Mouse (Mus musculus) midbrain, embryonic 11.5 days (tissue): ENCODE data around the gene Hspd1. TPM values are rescaled to one million over a fixed set of nuclear protein-coding genes. Genes with fewer than 3 reads are reported as not detected.
"Not testable (repeated sequence)": the region's sequence is repeated elsewhere in the genome, so short reads cannot be mapped to it uniquely, and the experiment has no call there.

Experiments used
- ATAC-seq: fragments of 200-750 bp; cut with Nextera tagmentation; 2 replicates; pipeline ENCODE4 v1.8.0; 2017; ENCODE audit warnings: moderate TSS enrichment, moderate library complexity; ENCODE audit not compliant: low FRiP score
- DNase-seq: peaks from one replicate; pipeline ENCODE4 v3.0.0; 2015; ENCODE audit warnings: low spot score; ENCODE audit errors: missing footprints
- H3K27ac ChIP-seq: fragments of 300-500 bp; sonication (generic); 2 replicates; pipeline ENCODE4 v1.5.1; 2014; ENCODE audit warnings: low read depth, low read length
- H3K27me3 ChIP-seq: fragments of 300-500 bp; sonication (generic); 2 replicates; pipeline ENCODE4 v1.6.1; 2014; ENCODE audit warnings: mild to moderate bottlenecking, low read length, moderate library complexity, mixed read lengths; ENCODE audit not compliant: control insufficient read depth, insufficient read depth
- H3K36me3 ChIP-seq: fragments of 300-500 bp; sonication (generic); 2 replicates; pipeline ENCODE4 v1.6.1; 2014; ENCODE audit warnings: mild to moderate bottlenecking, low read length, moderate library complexity, mixed read lengths; ENCODE audit not compliant: control insufficient read depth, insufficient read depth
- H3K4me1 ChIP-seq: fragments of 300-500 bp; sonication (generic); 2 replicates; pipeline ENCODE4 v1.6.1; 2014; ENCODE audit warnings: low read length; ENCODE audit not compliant: control insufficient read depth, insufficient read depth
- H3K4me2 ChIP-seq: fragments of 300-500 bp; sonication (generic); 2 replicates; pipeline ENCODE4 v1.6.1; 2014; ENCODE audit warnings: mild to moderate bottlenecking, moderate library complexity
- H3K4me3 ChIP-seq: fragments of 300-500 bp; sonication (generic); 2 replicates; pipeline ENCODE4 v1.5.1; 2014; ENCODE audit warnings: low read depth, low read length
- H3K9ac ChIP-seq: fragments of 300-500 bp; sonication (generic); 2 replicates; pipeline ENCODE4 v1.6.1; 2014; ENCODE audit warnings: low read length
- H3K9me3 ChIP-seq: fragments of 300-500 bp; sonication (generic); 2 replicates; pipeline ENCODE4 v1.6.1; 2016; ENCODE audit warnings: low read length; ENCODE audit not compliant: control insufficient read depth
- WGBS: fragments of 180-500 bp; shearing (Covaris S2); extraction: QIAGEN DNeasy Blood & Tissue Kit; methylation state at CpG from one replicate; pipeline ENCODE4 v1.1.7; 2014; 5-methylcytosine and 5-hydroxymethylcytosine counted together
- polyA plus RNA-seq: library from polyadenylated mRNA; unstranded; fragments of >200 nt; fragmentation: Nextera tagmentation; extraction: Ambion mirVana; gene quantifications from 2 replicates; pipeline ENCODE4 v1.2.1, GENCODE M21; 2014

The Hspd1 gene
- polyA plus RNA-seq, 1 experiment from 2014 or later, result 409 TPM

- no peaks in the 10 kb centered on the region for H3K27me3 ChIP-seq
- H3K4me2 ChIP-seq, result no peak overlapping the region
- H3K4me1 ChIP-seq, result peaks cover 14% of the 10 kb centered on the region
- 93% methylated on average over 5 of the region's 5 CpGs for WGBS
- H3K36me3 ChIP-seq, result no peaks in the 10 kb centered on the region
- no peak overlapping the region for H3K4me3 ChIP-seq
- no peak overlapping the region for H3K27ac ChIP-seq
- DNase-seq (no peak), ATAC-seq (no peak)
- H3K9ac ChIP-seq, result no peak overlapping the region
- no peaks in the 10 kb centered on the region for H3K9me3 ChIP-seq
Measured at GRCm38 (mm10) chr1:55129716-55130115, 41.7 kb upstream of the Hspd1 start.

DNA sequence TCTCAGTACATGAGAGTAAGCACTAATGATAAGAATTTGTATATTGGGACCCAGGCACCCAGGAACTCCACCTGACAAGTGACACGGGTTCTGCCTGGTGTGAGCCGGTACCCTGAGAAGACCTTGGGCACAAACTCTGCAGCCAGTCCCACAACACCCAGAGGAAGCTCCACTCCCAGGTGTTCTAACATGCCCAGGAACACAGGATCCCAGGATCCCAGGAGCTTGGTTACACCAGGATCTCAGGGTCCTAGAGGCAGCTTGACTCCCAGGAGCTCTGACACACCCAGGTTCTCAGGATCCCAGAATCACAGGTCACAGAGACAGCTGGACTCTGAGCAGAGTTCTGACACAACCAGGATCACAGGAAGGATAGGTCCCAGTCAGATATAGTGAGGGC is 36.1 kb upstream of the Hspd1 start:
- 100% methylated on average over 2 of the region's 2 CpGs for WGBS
- ATAC-seq, H3K27me3 ChIP-seq, H3K27ac ChIP-seq, H3K4me1 ChIP-seq, H3K4me3 ChIP-seq, H3K36me3 ChIP-seq, H3K4me2 ChIP-seq, H3K9ac ChIP-seq, DNase-seq, H3K9me3 ChIP-seq: not testable (repeated sequence)

DNA sequence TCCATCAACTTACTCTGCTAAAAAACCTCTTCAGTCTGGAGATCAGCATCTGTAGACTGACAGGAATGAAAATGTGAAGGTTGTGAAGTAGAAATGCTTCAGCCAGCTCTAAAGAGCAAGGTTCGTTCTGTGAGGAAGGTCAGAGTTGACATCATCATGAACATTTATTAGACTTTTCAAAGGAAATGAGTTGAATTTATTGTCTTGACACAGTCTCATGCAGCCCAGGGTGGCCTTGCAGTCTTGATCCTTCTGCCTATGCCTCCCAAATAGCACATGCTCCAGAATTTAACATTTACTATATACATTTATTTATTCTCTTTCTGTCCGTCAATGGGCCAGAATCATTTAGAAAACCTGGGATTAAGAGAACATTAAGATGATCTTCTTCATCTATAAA is 35.5 kb upstream of the Hspd1 start:
- Histone ChIP-seq H3K9ac (no peak overlapping the region), H3K4me3 (no peak overlapping the region), H3K27me3 (no peaks in the 10 kb centered on the region), H3K4me1 (no peaks in the 10 kb centered on the region), H3K4me2 (no peak overlapping the region), H3K27ac (no peak overlapping the region), H3K9me3 (no peaks in the 10 kb centered on the region), H3K36me3 (no peaks in the 10 kb centered on the region)
- DNase-seq (no peak), ATAC-seq (no peak)
- WGBS, result 92% methylated on average over 2 of the region's 2 CpGs

DNA sequence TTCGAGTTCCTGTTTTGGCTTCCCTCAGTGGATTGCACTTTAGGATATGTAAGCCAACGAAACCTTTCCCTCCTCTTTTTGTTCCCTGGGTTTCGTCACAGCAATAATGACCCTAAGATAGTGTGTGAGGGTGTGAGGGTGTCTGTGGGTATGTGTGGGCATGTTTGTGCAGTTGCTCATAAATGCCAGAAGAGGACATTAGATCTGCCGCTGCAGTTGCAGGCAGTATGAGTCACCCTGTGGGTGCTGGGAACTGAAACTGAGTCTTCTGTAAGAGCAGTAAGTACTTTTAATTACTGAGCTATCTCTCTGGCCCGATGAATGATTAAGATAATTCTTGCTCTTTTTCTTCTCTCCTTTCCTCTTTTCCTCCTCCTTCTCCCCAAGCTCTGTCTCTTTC is 35.0 kb upstream of the Hspd1 start:
- no peak overlapping the region for H3K4me3 ChIP-seq
- no peak overlapping the region for H3K9ac ChIP-seq
- no peaks in the 10 kb centered on the region for H3K9me3 ChIP-seq
- no peak overlapping the region for H3K4me2 ChIP-seq
- no peaks in the 10 kb centered on the region for H3K27me3 ChIP-seq
- H3K4me1 ChIP-seq, result no peaks in the 10 kb centered on the region
- DNase-seq (no peak), ATAC-seq (no peak)
- H3K27ac ChIP-seq, result no peak overlapping the region
- WGBS, result 87% methylated on average over 5 of the region's 5 CpGs
- H3K36me3 ChIP-seq, result no peaks in the 10 kb centered on the region

- DNase-seq, result no peak
- H3K9ac ChIP-seq, result no peak overlapping the region
- ATAC-seq, result no peak
- no peaks in the 10 kb centered on the region for H3K36me3 ChIP-seq
- H3K4me1 ChIP-seq, result no peaks in the 10 kb centered on the region
- no peak overlapping the region for H3K27ac ChIP-seq
- no peaks in the 10 kb centered on the region for H3K27me3 ChIP-seq
- H3K4me2 ChIP-seq, result no peak overlapping the region
- H3K4me3 ChIP-seq, result no peak overlapping the region
- 87% methylated on average over 4 of the region's 4 CpGs for WGBS
- no peaks in the 10 kb centered on the region for H3K9me3 ChIP-seq
Measured at GRCm38 (mm10) chr1:55109066-55109766, 21.2 kb upstream of the Hspd1 start.

- Histone ChIP-seq H3K36me3 (no peaks in the 10 kb centered on the region), H3K9me3 (no peaks in the 10 kb centered on the region), H3K27ac (no peak overlapping the region), H3K4me3 (no peak overlapping the region), H3K4me1 (no peaks in the 10 kb centered on the region), H3K4me2 (no peak overlapping the region), H3K27me3 (no peaks in the 10 kb centered on the region), H3K9ac (no peak overlapping the region)
- ATAC-seq (no peak), DNase-seq (no peak)
- WGBS, result 12% methylated on average over 2 of the region's 2 CpGs
Measured at GRCm38 (mm10) chr1:55108473-55108872, 20.4 kb upstream of the Hspd1 start.

GRCm38 (mm10) chr1:55107644-55108043 is 19.6 kb upstream of the Hspd1 start:
- DNase-seq (no peak), ATAC-seq (no peak)
- no peak overlapping the region for H3K4me2 ChIP-seq
- no peak overlapping the region for H3K27ac ChIP-seq
- H3K4me1 ChIP-seq, result no peaks in the 10 kb centered on the region
- no peak overlapping the region for H3K4me3 ChIP-seq
- 89% methylated on average over 1 of the region's 1 CpGs for WGBS
- H3K36me3 ChIP-seq, result no peaks in the 10 kb centered on the region
- H3K9ac ChIP-seq, result no peak overlapping the region
- H3K9me3 ChIP-seq, result no peaks in the 10 kb centered on the region
- H3K27me3 ChIP-seq, result no peaks in the 10 kb centered on the region

DNA sequence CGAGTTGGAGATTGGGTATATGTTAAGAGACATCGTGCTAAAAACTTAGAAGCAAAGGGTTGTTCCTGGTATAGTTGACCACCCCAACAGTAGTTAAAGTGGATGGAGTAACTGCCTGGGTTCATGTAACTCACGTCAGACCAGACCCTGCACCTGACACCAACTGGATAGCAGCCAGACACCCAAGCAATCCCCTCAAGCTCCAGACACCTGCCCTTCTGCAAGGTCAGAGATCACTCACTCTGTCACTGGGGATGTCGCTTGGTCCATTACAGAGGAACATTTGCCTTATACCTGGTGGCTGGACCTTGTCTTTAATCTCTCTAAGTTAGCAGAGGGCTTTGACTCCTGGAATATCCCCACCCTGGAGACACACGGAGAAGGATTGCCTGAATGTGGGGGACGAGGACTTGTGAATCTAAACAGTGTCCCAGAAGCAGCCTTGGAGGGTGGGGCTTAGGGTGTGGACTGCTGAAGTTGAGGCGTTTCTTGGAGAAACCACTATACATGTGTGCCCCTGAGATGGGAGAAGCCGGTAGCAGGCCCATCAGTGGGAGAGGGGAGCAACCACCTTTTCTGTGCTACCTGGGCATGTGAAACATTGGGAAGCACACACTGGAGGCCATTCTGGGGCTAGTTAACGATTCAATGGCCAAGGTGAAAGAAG is 19.0 kb upstream of the Hspd1 start:
- no peak overlapping the region for H3K4me3 ChIP-seq
- WGBS, result 89% methylated on average over 9 of the region's 9 CpGs
- H3K4me2 ChIP-seq, result no peak overlapping the region
- no peaks in the 10 kb centered on the region for H3K27me3 ChIP-seq
- no peak overlapping the region for H3K27ac ChIP-seq
- ATAC-seq, result no peak
- H3K9ac ChIP-seq, result no peak overlapping the region
- H3K36me3 ChIP-seq, result no peaks in the 10 kb centered on the region
- no peak for DNase-seq
- no peaks in the 10 kb centered on the region for H3K4me1 ChIP-seq
- no peaks in the 10 kb centered on the region for H3K9me3 ChIP-seq

DNA sequence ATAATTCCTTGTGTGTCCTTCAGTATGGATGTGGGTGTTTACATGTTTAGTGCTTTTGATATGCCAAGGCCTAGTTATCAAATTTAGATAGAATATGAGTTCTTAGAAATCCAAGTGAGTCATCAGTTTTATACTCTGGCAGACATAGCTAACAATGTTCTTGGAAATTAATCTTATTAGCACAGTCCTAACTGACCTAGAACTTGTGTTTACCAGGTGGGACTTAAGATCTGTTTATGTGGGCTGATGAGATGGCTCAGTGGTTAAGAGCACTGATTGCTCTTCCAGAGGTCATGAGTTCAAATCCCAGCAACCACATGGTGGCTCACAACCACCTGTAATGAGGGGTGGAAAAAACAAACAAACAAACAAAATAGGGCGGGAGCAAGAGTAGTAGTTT is 4.4 kb upstream of the Hspd1 start:
- Histone ChIP-seq H3K27me3 (no peaks in the 10 kb centered on the region), H3K4me1 (peaks cover 12% of the 10 kb centered on the region), H3K9ac (no peak overlapping the region), H3K36me3 (peaks cover 8% of the 10 kb centered on the region), H3K9me3 (no peaks in the 10 kb centered on the region), H3K4me2 (no peak overlapping the region), H3K27ac (no peak overlapping the region), H3K4me3 (no peak overlapping the region)
- WGBS, result 90% methylated on average over 1 of the region's 1 CpGs
- no peak for ATAC-seq
- DNase-seq, result peak; percentile 26
